Mouse (Mus musculus) intestine, embryonic 14.5 days (tissue): ENCODE data around the gene Letmd1. TPM values are rescaled to one million over a fixed set of nuclear protein-coding genes. Genes with fewer than 3 reads are reported as not detected.
A peak's percentile ranks its signal among the peaks of the same experiment; 100 is the strongest.

Source experiments
- ATAC-seq: fragments of 200-750 bp; cut with Nextera tagmentation; replicated peaks from 2 replicates; pipeline ENCODE4 v1.8.0; 2017; ENCODE audit warnings: low read depth, moderate number of reproducible peaks, moderate TSS enrichment, moderate library complexity; ENCODE audit not compliant: low FRiP score, low TSS enrichment
- DNase-seq: peaks from one replicate; pipeline ENCODE4 v3.0.0-alpha.2; 2018; ENCODE audit warnings: low spot score
- H3K27ac ChIP-seq: fragments of 300-500 bp; sonication (generic); 2 replicates; pipeline ENCODE4 v1.5.1; 2014; ENCODE audit warnings: low read depth, mild to moderate bottlenecking, control low read depth
- H3K27me3 ChIP-seq: fragments of 300-500 bp; sonication (generic); replicated peaks from 2 replicates; pipeline ENCODE4 v1.6.1; 2014; ENCODE audit warnings: low read length, control low read depth; ENCODE audit not compliant: control insufficient read depth, insufficient read depth
- H3K36me3 ChIP-seq: fragments of 300-500 bp; sonication (generic); 2 replicates; pipeline ENCODE4 v1.6.1; 2014; ENCODE audit warnings: low read length, control low read depth; ENCODE audit not compliant: control insufficient read depth, insufficient read depth
- H3K4me1 ChIP-seq: fragments of 300-500 bp; sonication (generic); replicated peaks from 2 replicates; pipeline ENCODE4 v1.6.1; 2014; ENCODE audit warnings: low read length, control low read depth, mixed read lengths; ENCODE audit not compliant: control insufficient read depth, insufficient read depth
- H3K4me2 ChIP-seq: fragments of 300-500 bp; sonication (generic); 2 replicates; pipeline ENCODE4 v1.6.1; 2014; ENCODE audit warnings: low read length
- H3K4me3 ChIP-seq: fragments of 300-500 bp; sonication (generic); 2 replicates; pipeline ENCODE4 v1.5.1; 2014; ENCODE audit warnings: low read depth, low read length, control low read depth, mixed read lengths
- H3K9ac ChIP-seq: fragments of 300-500 bp; sonication (generic); 2 replicates; pipeline ENCODE4 v1.6.1; 2014; ENCODE audit warnings: mild to moderate bottlenecking, low read length
- H3K9me3 ChIP-seq: fragments of 300-500 bp; sonication (generic); 2 replicates; pipeline ENCODE4 v1.6.1; 2016; ENCODE audit warnings: low read length, control low read depth; ENCODE audit not compliant: control insufficient read depth
- WGBS: fragments of 180-500 bp; shearing (Covaris S2); extraction: QIAGEN DNeasy Blood & Tissue Kit; methylation state at CpG from one replicate; pipeline ENCODE4 v1.1.7; 2014; 5-methylcytosine and 5-hydroxymethylcytosine counted together
- polyA plus RNA-seq: library from polyadenylated mRNA; unstranded; fragments of >200 nt; fragmentation: Nextera tagmentation; extraction: Ambion mirVana; gene quantifications from 2 replicates; pipeline ENCODE4 v1.2.1, GENCODE M21; 2014

Gene Letmd1
- polyA plus RNA-seq, 1 experiment from 2014 or later = 38.5 TPM

DNA sequence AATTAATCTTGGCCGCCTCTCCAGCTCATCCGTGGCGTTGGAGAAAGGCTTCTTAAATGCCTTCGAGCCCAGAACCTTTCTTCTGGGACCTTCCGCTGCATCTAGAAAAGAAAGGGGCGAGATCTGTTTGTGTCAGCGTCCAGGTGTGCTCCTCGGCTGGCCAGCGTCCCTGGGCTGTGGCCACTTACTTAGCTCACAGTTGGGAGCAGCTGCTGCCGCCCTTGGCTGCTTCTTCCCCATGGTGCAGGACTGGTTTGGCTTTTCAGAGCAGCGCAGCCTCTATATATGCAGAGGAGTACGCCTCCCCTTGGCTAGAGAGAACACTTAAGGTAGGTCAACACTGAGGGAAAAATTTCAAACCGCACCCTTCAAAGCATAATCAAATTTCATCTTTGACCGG, 44.9 kb upstream of the Letmd1 start:
- ATAC-seq (no peak), DNase-seq (peak; percentile 68)
- Histone ChIP-seq H3K4me2 (peak overlapping the region; percentile 98), H3K27me3 (peaks cover 17% of the 10 kb centered on the region), H3K36me3 (no peaks in the 10 kb centered on the region), H3K9ac (peak overlapping the region; percentile 87; the same call in 1 of the 2 replicates), H3K4me1 (peaks cover 17% of the 10 kb centered on the region; the same call in 1 of the 2 replicates), H3K4me3 (peak overlapping the region; percentile 87), H3K27ac (no peak overlapping the region), H3K9me3 (no peaks in the 10 kb centered on the region)
- 4% methylated on average over 14 of the region's 14 CpGs for WGBS

DNA sequence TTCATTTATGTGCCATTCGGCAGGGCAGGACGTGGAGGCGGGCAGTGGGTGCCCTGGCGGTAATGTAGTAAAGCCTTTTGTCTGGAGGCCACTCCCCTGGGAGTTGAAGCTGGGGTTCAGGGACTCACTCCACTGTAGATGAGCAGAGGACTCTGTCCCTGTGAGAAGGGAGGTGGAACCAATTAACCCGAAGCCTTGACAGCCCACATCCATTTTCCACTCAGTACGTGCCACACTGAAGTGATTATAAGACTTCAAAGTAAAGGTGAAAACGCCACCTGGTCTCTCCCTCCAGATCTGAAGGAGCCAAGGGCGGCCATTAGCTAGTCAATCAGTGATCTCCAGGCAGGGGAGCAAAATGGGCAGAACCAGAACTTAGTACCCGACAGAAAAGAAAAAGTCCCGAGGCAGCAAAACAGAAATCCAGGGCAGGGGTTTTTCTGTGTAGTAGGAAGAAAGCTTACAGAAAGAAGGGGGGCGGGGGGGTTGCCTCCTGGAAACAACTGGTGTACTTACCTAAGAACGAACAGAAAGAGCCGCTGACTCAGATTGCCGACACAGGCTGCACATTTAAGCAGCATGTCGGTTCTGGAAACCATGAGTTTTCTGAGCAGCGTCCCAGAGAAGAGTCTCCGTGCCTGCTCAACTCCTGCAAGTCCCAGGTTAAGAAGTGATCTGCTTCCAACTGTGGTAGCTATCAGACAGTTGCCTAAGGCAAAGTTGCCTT, 44.3 kb upstream of the Letmd1 start, which contains the start of gene Slc11a2:
TSS of gene Slc11a2 (minus strand) at position 677 of the 727 bp plus-strand sequence.
- peak within 1 kb of the TSS; percentile 87 for H3K4me3 ChIP-seq
- H3K9me3 ChIP-seq = no peaks in the 10 kb centered on the region
- H3K27ac ChIP-seq = no peak within 1 kb of the TSS
- DNase-seq (no peak), ATAC-seq (no peak)
- H3K4me1 ChIP-seq = peaks cover 17% of the 10 kb centered on the region; the same call in 1 of the 2 replicates
- peaks cover 17% of the 10 kb centered on the region for H3K27me3 ChIP-seq
- 27% methylated on average over 17 of the region's 17 CpGs for WGBS
- peak within 1 kb of the TSS; percentile 98 for H3K4me2 ChIP-seq
- H3K9ac ChIP-seq = no peak within 1 kb of the TSS
- no peaks in the 10 kb centered on the region for H3K36me3 ChIP-seq

DNA sequence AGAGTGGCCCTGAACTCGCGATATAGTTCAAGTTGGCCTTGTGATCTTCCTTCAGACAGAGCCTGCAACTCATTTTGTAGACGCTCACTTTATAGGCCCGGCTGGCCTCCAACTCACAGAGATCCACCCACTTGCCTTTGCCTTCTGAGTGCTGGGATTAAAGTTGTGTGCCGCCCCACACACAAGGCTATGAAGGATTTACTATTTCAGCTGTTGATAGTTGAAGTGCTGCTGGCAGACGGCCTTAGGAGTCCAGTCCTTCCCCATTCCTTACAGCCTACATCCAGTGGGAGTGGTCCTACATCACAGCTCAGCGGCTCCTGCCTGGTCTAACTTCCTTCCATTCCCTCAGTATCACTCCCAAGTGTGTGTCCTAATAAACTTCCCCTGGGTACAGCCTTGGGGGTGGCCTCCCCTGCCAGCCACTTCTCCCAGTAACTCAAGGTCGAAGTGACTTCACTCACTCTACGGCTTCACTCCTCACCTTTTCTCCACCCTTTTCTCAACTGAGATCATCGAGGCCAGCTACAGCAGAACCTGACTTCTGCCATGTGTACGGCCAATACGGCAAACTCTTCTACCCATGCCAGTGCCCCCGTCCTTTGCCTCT, 40.4 kb upstream of the Letmd1 start:
- H3K4me3 ChIP-seq = no peak overlapping the region
- WGBS = 75% methylated on average over 13 of the region's 13 CpGs
- H3K4me1 ChIP-seq = 0 out of 2 replicates have a peak, but pooled peaks cover 4% of the 10 kb centered on the region
- no peak overlapping the region for H3K4me2 ChIP-seq
- DNase-seq = no peak
- no peak for ATAC-seq
- no peaks in the 10 kb centered on the region for H3K36me3 ChIP-seq
- H3K27me3 ChIP-seq = peaks cover 17% of the 10 kb centered on the region
- H3K9ac ChIP-seq = no peak overlapping the region
- no peaks in the 10 kb centered on the region for H3K9me3 ChIP-seq
- no peak overlapping the region for H3K27ac ChIP-seq

DNA sequence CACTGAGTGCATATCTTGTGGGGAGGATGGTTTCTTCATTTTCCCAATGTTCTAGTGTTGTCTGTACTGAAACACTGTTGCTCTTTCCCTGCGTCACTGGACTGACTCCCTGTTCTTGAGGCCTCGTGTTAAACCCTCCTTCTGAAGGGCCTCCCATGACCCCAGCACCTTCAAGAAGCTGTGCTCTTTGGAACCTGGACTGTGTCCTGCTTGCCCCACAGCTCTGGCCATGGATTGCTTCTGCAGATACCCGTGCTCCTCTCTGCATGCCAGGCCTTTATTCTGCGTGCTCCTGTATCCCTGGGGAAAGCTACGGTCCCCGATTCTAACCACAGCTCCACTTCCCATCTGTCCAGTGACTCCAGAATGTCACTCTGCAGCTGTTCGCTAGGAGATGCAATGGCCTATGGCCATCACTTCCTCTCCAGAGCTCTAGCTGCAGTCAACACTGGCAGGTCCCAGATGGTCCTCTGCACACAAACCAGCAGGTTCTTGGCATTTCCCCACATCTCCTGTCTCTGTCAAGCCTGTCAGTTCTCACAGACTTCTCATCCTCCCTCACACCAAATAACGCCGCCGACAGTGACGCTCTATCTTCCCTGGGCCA, 38.8 kb upstream of the Letmd1 start:
- no peak overlapping the region for H3K4me3 ChIP-seq
- no peak overlapping the region for H3K27ac ChIP-seq
- peaks cover 4% of the 10 kb centered on the region for H3K27me3 ChIP-seq
- DNase-seq (no peak), ATAC-seq (no peak)
- H3K4me2 ChIP-seq = no peak overlapping the region
- H3K36me3 ChIP-seq = no peaks in the 10 kb centered on the region
- H3K4me1 ChIP-seq = no peaks in the 10 kb centered on the region
- 67% methylated on average over 11 of the region's 11 CpGs for WGBS
- no peaks in the 10 kb centered on the region for H3K9me3 ChIP-seq
- H3K9ac ChIP-seq = no peak overlapping the region

DNA sequence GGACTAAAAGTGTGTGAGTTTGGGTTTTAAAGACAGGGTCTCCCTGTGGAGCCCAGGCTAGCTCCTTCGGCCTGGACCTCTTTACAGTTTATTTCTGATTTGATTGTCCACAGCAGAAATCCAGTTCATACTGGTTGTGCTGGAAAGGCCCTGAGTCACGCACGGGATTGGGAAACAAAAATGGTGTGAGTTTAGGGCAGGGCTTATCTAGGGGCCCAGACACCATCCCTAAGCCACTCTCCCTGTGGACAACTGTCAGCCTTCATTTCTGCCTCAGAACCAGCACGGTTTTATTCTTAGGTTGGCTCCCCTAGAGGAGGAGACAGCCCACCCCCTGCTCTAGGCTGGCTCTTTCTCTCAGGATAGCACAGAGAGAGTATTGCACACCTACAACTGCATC, 35.6 kb upstream of the Letmd1 start:
- 74% methylated on average over 4 of the region's 4 CpGs for WGBS

DNA sequence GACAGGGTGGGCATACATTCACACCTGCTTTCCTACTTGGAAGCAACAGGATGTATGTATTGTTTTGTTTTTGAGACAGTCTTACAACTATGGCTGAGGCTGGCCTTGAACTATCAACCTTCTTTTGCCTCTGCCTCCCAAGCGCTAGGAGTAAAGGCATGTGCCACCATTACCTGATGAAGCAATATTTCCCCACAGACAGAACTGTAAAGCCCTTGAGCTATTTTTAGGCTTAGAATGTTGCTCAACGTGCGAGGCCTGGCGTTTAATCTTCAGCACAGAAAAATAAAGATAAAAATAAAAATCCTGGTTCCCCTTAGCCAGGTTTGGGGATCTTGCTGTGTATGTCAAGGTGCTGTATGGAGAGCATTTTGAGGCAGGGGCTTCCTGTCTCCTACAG, 32.7 kb upstream of the Letmd1 start:
- H3K36me3 ChIP-seq = no peaks in the 10 kb centered on the region
- no peaks in the 10 kb centered on the region for H3K9me3 ChIP-seq
- 79% methylated on average over 4 of the region's 4 CpGs for WGBS
- no peaks in the 10 kb centered on the region for H3K27me3 ChIP-seq
- H3K4me3 ChIP-seq = no peak overlapping the region
- no peak overlapping the region for H3K9ac ChIP-seq
- no peak for DNase-seq
- H3K4me2 ChIP-seq = no peak overlapping the region
- H3K27ac ChIP-seq = no peak overlapping the region
- ATAC-seq = no peak
- H3K4me1 ChIP-seq = no peaks in the 10 kb centered on the region

More for the DNA sequence above, 35.6 kb upstream of the Letmd1 start:
- H3K27me3 ChIP-seq = no peaks in the 10 kb centered on the region
- no peaks in the 10 kb centered on the region for H3K4me1 ChIP-seq
- H3K27ac ChIP-seq = no peak overlapping the region
- ATAC-seq (no peak), DNase-seq (no peak)
- H3K4me2 ChIP-seq = no peak overlapping the region
- no peak overlapping the region for H3K4me3 ChIP-seq
- H3K9ac ChIP-seq = no peak overlapping the region
- no peaks in the 10 kb centered on the region for H3K9me3 ChIP-seq
- H3K36me3 ChIP-seq = no peaks in the 10 kb centered on the region

DNA sequence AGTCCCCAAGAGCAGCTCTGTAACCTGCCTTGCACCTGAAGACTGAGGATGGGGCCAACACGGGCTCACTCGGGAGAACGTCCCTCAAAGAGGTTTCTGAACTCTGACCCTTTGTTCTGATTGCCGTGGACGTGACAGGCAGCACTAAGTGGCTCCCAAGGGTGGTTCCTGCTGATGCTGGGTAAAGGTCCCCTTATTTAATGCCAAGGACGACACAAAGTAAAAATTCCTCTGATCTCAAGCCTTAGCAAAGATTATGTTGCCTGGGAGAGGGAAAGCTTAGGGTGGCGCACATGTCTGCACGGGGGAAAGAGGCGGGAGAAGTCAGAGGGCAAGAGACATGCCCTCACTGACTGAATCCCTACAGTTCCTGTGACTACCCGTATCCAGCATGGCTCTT, 32.3 kb upstream of the Letmd1 start:
- Histone ChIP-seq H3K27ac (no peak overlapping the region), H3K4me3 (no peak overlapping the region), H3K4me1 (no peaks in the 10 kb centered on the region), H3K9ac (no peak overlapping the region), H3K9me3 (no peaks in the 10 kb centered on the region), H3K27me3 (no peaks in the 10 kb centered on the region), H3K4me2 (no peak overlapping the region), H3K36me3 (no peaks in the 10 kb centered on the region)
- no peak for ATAC-seq
- WGBS = 61% methylated on average over 10 of the region's 10 CpGs
- DNase-seq = no peak

DNA sequence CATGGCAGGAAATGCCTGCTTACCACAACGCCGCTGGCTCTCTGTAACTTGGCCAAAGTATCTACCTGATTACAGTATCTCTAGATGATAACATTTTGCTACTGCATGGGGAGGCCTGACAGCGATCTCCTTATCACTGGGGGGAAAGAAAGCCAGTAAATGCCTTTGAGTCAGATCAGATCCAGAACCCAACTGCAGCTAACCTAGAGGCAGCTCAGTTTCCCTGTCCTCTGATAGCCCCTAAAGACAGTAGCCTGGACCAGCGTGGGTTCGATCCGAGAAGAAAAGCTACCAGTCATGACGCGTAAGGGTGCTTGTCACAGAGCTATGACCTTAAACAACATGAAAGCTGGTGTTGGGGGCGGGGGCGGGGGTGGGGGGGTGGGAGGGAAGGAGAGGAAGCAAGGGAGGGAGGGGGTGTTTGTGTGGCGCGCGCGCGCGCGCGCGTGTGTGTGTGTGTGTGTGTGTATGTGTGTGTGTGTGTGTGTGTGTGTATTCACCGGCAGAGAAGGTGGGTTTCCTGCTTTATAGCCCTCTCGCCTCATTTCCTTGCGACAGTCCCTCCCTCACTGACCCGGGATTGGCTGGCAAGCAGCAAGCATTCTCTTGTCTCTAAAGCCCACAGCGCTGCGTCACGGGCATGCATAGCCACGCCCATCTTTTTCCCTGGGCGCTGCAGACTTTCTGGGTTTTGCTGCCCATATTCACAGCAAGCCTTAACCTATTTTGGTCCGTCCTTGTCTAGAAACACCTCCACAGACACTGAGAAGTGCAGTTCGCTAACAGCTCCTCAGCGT, 25.5 kb upstream of the Letmd1 start:
- Histone ChIP-seq H3K27ac (peak overlapping the region; percentile 82), H3K9ac (peak overlapping the region; percentile 48), H3K36me3 (no peaks in the 10 kb centered on the region), H3K27me3 (no peaks in the 10 kb centered on the region), H3K4me3 (peak overlapping the region; percentile 46), H3K4me2 (peak overlapping the region; percentile 75), H3K4me1 (no peaks in the 10 kb centered on the region), H3K9me3 (no peaks in the 10 kb centered on the region)
- ATAC-seq (peak; percentile 92), DNase-seq (peak; percentile 86)
- 5% methylated on average over 20 of the region's 31 CpGs for WGBS
